Mouse (Mus musculus) heart, embryonic 12.5 days (tissue): ENCODE measurements around the gene Strn4. TPM values are rescaled to one million over a fixed set of nuclear protein-coding genes. Genes with fewer than 3 reads are reported as not detected.

Source experiments
- ATAC-seq: fragments of 200-750 bp; cut with Nextera tagmentation; 2 replicates; pipeline ENCODE4 v1.8.0; 2017; ENCODE audit warnings: moderate TSS enrichment, moderate library complexity; ENCODE audit not compliant: insufficient number of reproducible peaks, low FRiP score
- H3K27ac ChIP-seq: fragments of 300-500 bp; sonication (generic); 2 replicates; pipeline ENCODE4 v1.5.1; 2016; ENCODE audit warnings: mild to moderate bottlenecking, moderate library complexity; ENCODE audit not compliant: poor library complexity, severe bottlenecking
- H3K27me3 ChIP-seq: fragments of 300-500 bp; sonication (generic); replicated peaks from 2 replicates; pipeline ENCODE4 v1.6.1; 2016; ENCODE audit warnings: mild to moderate bottlenecking, moderate library complexity
- H3K36me3 ChIP-seq: fragments of 300-500 bp; sonication (generic); 2 replicates; pipeline ENCODE4 v1.6.1; 2016; ENCODE audit warnings: mild to moderate bottlenecking, moderate library complexity
- H3K4me1 ChIP-seq: fragments of 300-500 bp; sonication (generic); replicated peaks from 2 replicates; pipeline ENCODE4 v1.6.1; 2016; ENCODE audit warnings: mild to moderate bottlenecking
- H3K4me2 ChIP-seq: fragments of 300-500 bp; sonication (generic); 2 replicates; pipeline ENCODE4 v1.6.1; 2016; ENCODE audit warnings: mild to moderate bottlenecking, moderate library complexity
- H3K4me3 ChIP-seq: fragments of 300-500 bp; sonication (generic); 2 replicates; pipeline ENCODE4 v1.5.1; 2016; ENCODE audit warnings: mild to moderate bottlenecking
- H3K9ac ChIP-seq: fragments of 300-500 bp; sonication (generic); 2 replicates; pipeline ENCODE4 v1.6.1; 2016; ENCODE audit warnings: mild to moderate bottlenecking, moderate library complexity
- H3K9me3 ChIP-seq: fragments of 300-500 bp; sonication (generic); replicated peaks from 2 replicates; pipeline ENCODE4 v1.6.1; 2016; ENCODE audit warnings: mild to moderate bottlenecking, moderate library complexity
- WGBS: fragments of 180-500 bp; shearing (Covaris S2); methylation state at CpG from one replicate; pipeline ENCODE4 v1.1.7; 2016; 5-methylcytosine and 5-hydroxymethylcytosine counted together
- polyA plus RNA-seq: library from polyadenylated mRNA; unstranded; fragments of >200 nt; fragmentation: Nextera tagmentation; extraction: Ambion mirVana; gene quantifications from 2 replicates; pipeline ENCODE4 v1.2.1, GENCODE M21; 2016

Gene Strn4
- polyA plus RNA-seq, 1 experiment from 2014 or later, result 103 TPM

- Histone ChIP-seq H3K9me3 (no peaks in the 10 kb centered on the region), H3K27ac (no peak overlapping the region), H3K4me1 (no peaks in the 10 kb centered on the region), H3K4me3 (no peak overlapping the region), H3K36me3 (peaks cover 80% of the 10 kb centered on the region), H3K4me2 (no peak overlapping the region), H3K27me3 (no peaks in the 10 kb centered on the region), H3K9ac (no peak overlapping the region)
- 33% methylated on average over 5 of the region's 5 CpGs for WGBS
- no peak for ATAC-seq
Measured at GRCm38 (mm10) chr7:16859902-16860651, 44.4 kb downstream of the Strn4 start.

GRCm38 (mm10) chr7:16867488-16867887, 51.8 kb downstream of the Strn4 start:
- Histone ChIP-seq H3K4me3 (no peak overlapping the region), H3K4me1 (no peaks in the 10 kb centered on the region), H3K36me3 (peaks cover 79% of the 10 kb centered on the region), H3K9me3 (no peaks in the 10 kb centered on the region), H3K27me3 (no peaks in the 10 kb centered on the region), H3K4me2 (no peak overlapping the region), H3K9ac (no peak overlapping the region), H3K27ac (no peak overlapping the region)
- 84% methylated on average over 3 of the region's 3 CpGs for WGBS
- no peak for ATAC-seq

GRCm38 (mm10) chr7:16869497-16869896, 53.8 kb downstream of the Strn4 start:
- no peaks in the 10 kb centered on the region for H3K27me3 ChIP-seq
- peak; percentile 57; the same call in 1 of the 2 replicates for ATAC-seq
- H3K4me3 ChIP-seq, result no peak overlapping the region
- 35% methylated on average over 16 of the region's 16 CpGs for WGBS
- no peaks in the 10 kb centered on the region for H3K4me1 ChIP-seq
- peaks cover 65% of the 10 kb centered on the region for H3K36me3 ChIP-seq
- H3K4me2 ChIP-seq, result peak overlapping the region; percentile 18
- H3K9me3 ChIP-seq, result no peaks in the 10 kb centered on the region
- H3K9ac ChIP-seq, result 0 out of 2 replicates have a peak overlapping the region, but pooled peaks have one; percentile 10
- H3K27ac ChIP-seq, result no peak overlapping the region

- Histone ChIP-seq H3K27me3 (no peaks in the 10 kb centered on the region), H3K9me3 (no peaks in the 10 kb centered on the region), H3K4me3 (no peak overlapping the region), H3K9ac (no peak overlapping the region), H3K4me1 (peaks cover 5% of the 10 kb centered on the region), H3K27ac (no peak overlapping the region), H3K36me3 (peaks cover 46% of the 10 kb centered on the region), H3K4me2 (no peak overlapping the region)
- ATAC-seq, result no peak
- 73% methylated on average over 10 of the region's 10 CpGs for WGBS
Measured at GRCm38 (mm10) chr7:16871600-16871999, 55.9 kb downstream of the Strn4 start.

GRCm38 (mm10) chr7:16872478-16872877, 56.8 kb downstream of the Strn4 start:
- no peaks in the 10 kb centered on the region for H3K27me3 ChIP-seq
- peaks cover 38% of the 10 kb centered on the region for H3K36me3 ChIP-seq
- peaks cover 13% of the 10 kb centered on the region for H3K4me1 ChIP-seq
- H3K4me3 ChIP-seq, result no peak overlapping the region
- no peak overlapping the region for H3K4me2 ChIP-seq
- ATAC-seq, result no peak
- WGBS, result 93% methylated on average over 9 of the region's 9 CpGs
- no peak overlapping the region for H3K9ac ChIP-seq
- no peak overlapping the region for H3K27ac ChIP-seq
- no peaks in the 10 kb centered on the region for H3K9me3 ChIP-seq

GRCm38 (mm10) chr7:16873392-16873791, 57.7 kb downstream of the Strn4 start:
- 87% methylated on average over 4 of the region's 4 CpGs for WGBS
- Histone ChIP-seq H3K4me1 (peaks cover 14% of the 10 kb centered on the region), H3K27me3 (no peaks in the 10 kb centered on the region), H3K27ac (no peak overlapping the region), H3K9ac (no peak overlapping the region), H3K4me2 (no peak overlapping the region), H3K36me3 (peaks cover 37% of the 10 kb centered on the region), H3K9me3 (no peaks in the 10 kb centered on the region), H3K4me3 (no peak overlapping the region)
- no peak for ATAC-seq

- Histone ChIP-seq H3K4me2 (peak overlapping the region; percentile 47), H3K27ac (peak overlapping the region; percentile 60), H3K4me3 (peak overlapping the region; percentile 87; the same call in 1 of the 2 replicates), H3K4me1 (peaks cover 16% of the 10 kb centered on the region), H3K9ac (0 out of 2 replicates have a peak overlapping the region, but pooled peaks have one; percentile 4), H3K27me3 (no peaks in the 10 kb centered on the region), H3K36me3 (peaks cover 39% of the 10 kb centered on the region), H3K9me3 (no peaks in the 10 kb centered on the region)
- ATAC-seq, result no peak
- 4% methylated on average over 17 of the region's 17 CpGs for WGBS
Measured at GRCm38 (mm10) chr7:16874190-16874589, 58.5 kb downstream of the Strn4 start.

- 0 out of 2 replicates have a peak overlapping the region, but pooled peaks have one; percentile 4 for H3K9ac ChIP-seq
Measured at GRCm38 (mm10) chr7:16874756-16875309, 59.1 kb downstream of the Strn4 start.

GRCm38 (mm10) chr7:16875310-16875325, 59.4 kb downstream of the Strn4 start, which contains the start of gene Dact3:
TSS of gene Dact3 (plus strand) at chr7:16875317.
- Histone ChIP-seq H3K4me2 (peak within 1 kb of the TSS; percentile 76), H3K4me1 (peaks cover 23% of the 10 kb centered on the region), H3K4me3 (peak within 1 kb of the TSS; percentile 87), H3K27ac (peak within 1 kb of the TSS; percentile 89), H3K9ac (peak within 1 kb of the TSS; percentile 97), H3K27me3 (no peaks in the 10 kb centered on the region), H3K9me3 (no peaks in the 10 kb centered on the region), H3K36me3 (peaks cover 33% of the 10 kb centered on the region)
- no peak for ATAC-seq
- WGBS, result 0% methylated on average over 1 of the region's 1 CpGs

More at GRCm38 (mm10) chr7:16874756-16875309, 59.1 kb downstream of the Strn4 start:
- Histone ChIP-seq H3K36me3 (peaks cover 36% of the 10 kb centered on the region), H3K4me2 (peak overlapping the region; percentile 76), H3K27me3 (no peaks in the 10 kb centered on the region), H3K4me1 (peaks cover 20% of the 10 kb centered on the region), H3K9me3 (no peaks in the 10 kb centered on the region), H3K4me3 (peak overlapping the region; percentile 87), H3K27ac (peak overlapping the region; percentile 89)
- ATAC-seq, result peak; percentile 94
- WGBS, result under 1% methylated on average over 33 of the region's 33 CpGs

- H3K9me3 ChIP-seq, result no peaks in the 10 kb centered on the region
- H3K36me3 ChIP-seq, result peaks cover 32% of the 10 kb centered on the region
- H3K9ac ChIP-seq, result peak overlapping the region; percentile 97
- H3K4me2 ChIP-seq, result peak overlapping the region; percentile 76
- no peaks in the 10 kb centered on the region for H3K27me3 ChIP-seq
- 0% methylated on average over 38 of the region's 42 CpGs for WGBS
- peak overlapping the region; percentile 87 for H3K4me3 ChIP-seq
- H3K4me1 ChIP-seq, result peaks cover 25% of the 10 kb centered on the region
- no peak for ATAC-seq
- peak overlapping the region; percentile 89 for H3K27ac ChIP-seq
Measured at GRCm38 (mm10) chr7:16875326-16875725, 59.6 kb downstream of the Strn4 start.

- WGBS, result 7% methylated on average over 11 of the region's 11 CpGs
- no peaks in the 10 kb centered on the region for H3K9me3 ChIP-seq
- peak overlapping the region; percentile 89 for H3K27ac ChIP-seq
- H3K27me3 ChIP-seq, result no peaks in the 10 kb centered on the region
- peaks cover 28% of the 10 kb centered on the region for H3K36me3 ChIP-seq
- no peak for ATAC-seq
- peaks cover 32% of the 10 kb centered on the region for H3K4me1 ChIP-seq
- H3K4me2 ChIP-seq, result peak overlapping the region; percentile 76
- H3K9ac ChIP-seq, result peak overlapping the region; percentile 97
- H3K4me3 ChIP-seq, result peak overlapping the region; percentile 87
Measured at GRCm38 (mm10) chr7:16876006-16876405, 60.3 kb downstream of the Strn4 start.
